Mouse (Mus musculus): ENCODE measurements at regions not wholly inside any gene's neighbourhood (a gene's known extent, or its start where the extent isn't known, plus 50 kb on each side); places are given as distances from the start of the nearest gene placed in this dataset.

DNA sequence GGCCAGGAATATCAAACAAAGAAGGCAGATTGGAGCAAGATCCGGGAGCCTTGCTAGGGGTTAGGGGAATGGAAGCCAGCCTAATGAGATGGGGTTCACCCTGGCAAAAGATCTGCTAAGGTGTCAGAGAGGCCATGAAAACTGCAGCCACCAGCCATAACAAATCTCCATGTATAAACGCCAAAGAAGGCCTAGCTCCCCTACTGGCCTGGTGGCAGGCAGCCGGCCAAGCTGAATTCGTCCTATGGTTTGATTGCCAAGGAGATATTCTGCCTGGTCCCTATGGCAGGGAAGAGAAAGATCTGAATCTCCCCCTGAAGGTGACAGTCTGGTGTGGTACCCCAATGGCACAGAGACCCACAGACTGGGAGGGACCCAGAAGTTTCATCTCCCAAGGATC lies 104.8 kb upstream of the E030018B13Rik start:
- DNase-seq (ENCODE audit: low spot score) (no peak), ATAC-seq (no peak)
- H3K9me3 ChIP-seq (ENCODE audit: low read length), result no peaks in the 10 kb centered on the region
- no peak for TF ChIP-seq CTCF (IDR thresholded peaks at IDR 0.05)
- WGBS, result 82% methylated on average over 4 of the region's 4 CpGs
- peaks cover under 1% of the 10 kb centered on the region; the same call in 1 of the 2 replicates for H3K4me1 ChIP-seq (ENCODE audit: insufficient read depth, low read depth, low read length)
- H3K4me3 ChIP-seq (ENCODE audit: low read depth, low read length), result no peak overlapping the region
- H3K9ac ChIP-seq (replicated peaks; ENCODE audit: low read depth), result no peak overlapping the region
- H3K27ac ChIP-seq (ENCODE audit: low read length), result no peak overlapping the region
- H3K27me3 ChIP-seq (replicated peaks; ENCODE audit: insufficient read depth, low read length), result no peaks in the 10 kb centered on the region
- no peak overlapping the region for H3K4me2 ChIP-seq (replicated peaks; ENCODE audit: low read depth, low read length)
- H3K36me3 ChIP-seq (ENCODE audit: insufficient read depth, low read length), result no peaks in the 10 kb centered on the region

DNA sequence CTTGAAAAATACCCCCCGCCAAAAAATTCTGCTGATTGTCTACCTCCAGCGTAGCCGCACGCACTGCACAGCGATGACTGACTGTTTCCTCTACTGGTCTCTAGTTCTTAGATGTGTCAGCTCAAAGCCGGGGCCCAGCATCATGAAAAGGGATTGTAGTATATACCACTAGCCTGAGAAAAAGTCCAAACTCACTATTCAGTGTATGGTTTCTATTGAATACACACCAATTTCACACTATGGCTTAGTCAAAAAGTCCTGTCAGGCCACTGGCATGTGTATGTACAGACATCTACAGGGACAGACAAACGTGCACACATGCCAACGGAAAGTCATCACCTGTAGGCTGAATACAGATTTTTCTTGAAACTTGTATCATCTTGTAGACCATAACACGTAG lies 101.1 kb upstream of the E030018B13Rik start:
- no peak overlapping the region for H3K9ac ChIP-seq (replicated peaks; ENCODE audit: low read depth)
- H3K36me3 ChIP-seq (ENCODE audit: insufficient read depth, low read length), result no peaks in the 10 kb centered on the region
- H3K4me2 ChIP-seq (replicated peaks; ENCODE audit: low read depth, low read length), result no peak overlapping the region
- H3K27ac ChIP-seq (ENCODE audit: low read length), result peak overlapping the region; percentile 85
- no peak overlapping the region for H3K4me3 ChIP-seq (ENCODE audit: low read depth, low read length)
- no peaks in the 10 kb centered on the region for H3K9me3 ChIP-seq (ENCODE audit: low read length)
- no peak for TF ChIP-seq CTCF (IDR thresholded peaks at IDR 0.05)
- TF ChIP-seq EP300 (IDR thresholded peaks at IDR 0.05), result no peak
- no peaks in the 10 kb centered on the region for H3K27me3 ChIP-seq (replicated peaks; ENCODE audit: insufficient read depth, low read length)
- ATAC-seq (no peak), DNase-seq (ENCODE audit: low spot score) (no peak)
- WGBS, result 83% methylated on average over 9 of the region's 9 CpGs
- H3K4me1 ChIP-seq (ENCODE audit: insufficient read depth, low read depth, low read length), result peaks cover 5% of the 10 kb centered on the region; the same call in 1 of the 2 replicates

DNA sequence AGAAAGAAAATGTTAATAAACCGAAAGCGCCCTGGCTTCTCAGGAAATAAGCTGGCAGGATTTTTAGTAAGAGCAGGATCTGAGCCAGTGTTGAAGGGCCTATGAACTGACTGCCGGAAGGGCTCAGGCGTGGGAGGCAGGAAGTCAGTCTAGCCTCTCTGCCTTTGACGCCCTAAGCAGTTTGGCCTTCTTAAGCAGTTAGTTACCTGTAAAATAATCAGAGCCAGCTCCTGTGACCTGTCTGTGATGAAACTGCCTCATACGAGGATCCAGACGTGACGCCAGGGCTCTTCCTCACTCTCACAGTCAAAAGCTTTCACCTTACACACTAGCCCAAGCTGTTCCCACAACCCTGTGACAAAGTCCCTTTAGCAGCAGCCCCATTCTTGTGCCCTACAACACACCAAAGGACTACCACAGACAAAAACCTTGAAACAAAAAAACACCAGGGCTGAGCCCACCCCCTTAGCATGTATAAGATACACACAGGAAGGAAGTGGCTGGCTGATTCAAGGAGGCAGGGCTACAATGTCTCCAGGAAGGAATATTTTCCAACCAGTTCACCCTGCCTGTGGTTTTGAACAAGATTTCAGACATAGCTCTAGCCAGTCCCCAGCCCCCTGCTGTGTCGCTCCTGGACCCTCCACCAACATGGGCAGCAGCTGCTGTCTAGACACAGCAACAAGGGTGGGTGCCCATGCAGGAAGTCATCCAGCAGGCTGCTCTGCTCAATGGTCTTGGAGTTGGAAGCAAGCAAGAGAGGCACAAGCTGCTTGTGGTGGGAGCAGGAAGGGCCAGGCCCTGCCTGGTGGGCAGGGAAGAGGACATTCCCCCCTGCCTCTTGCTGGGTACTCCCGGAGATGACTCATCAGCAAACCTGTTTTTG lies 100.4 kb upstream of the E030018B13Rik start:
- Histone ChIP-seq H3K27me3 (replicated peaks; ENCODE audit: insufficient read depth, low read length) (no peaks in the 10 kb centered on the region), H3K9ac (replicated peaks; ENCODE audit: low read depth) (no peak overlapping the region), H3K4me3 (ENCODE audit: low read depth, low read length) (no peak overlapping the region), H3K27ac (ENCODE audit: low read length) (peak overlapping the region; percentile 85), H3K36me3 (ENCODE audit: insufficient read depth, low read length) (no peaks in the 10 kb centered on the region), H3K4me2 (replicated peaks; ENCODE audit: low read depth, low read length) (no peak overlapping the region), H3K9me3 (ENCODE audit: low read length) (no peaks in the 10 kb centered on the region), H3K4me1 (ENCODE audit: insufficient read depth, low read depth, low read length) (peaks cover 5% of the 10 kb centered on the region; the same call in 1 of the 2 replicates)
- WGBS, result 47% methylated on average over 10 of the region's 10 CpGs
- ATAC-seq (peak; percentile 87), DNase-seq (ENCODE audit: low spot score) (peak; percentile 60)
- TF ChIP-seq CTCF (IDR thresholded peaks at IDR 0.05) (0 out of 2 replicates have a peak, but pooled peaks have one; percentile 2), EP300 (IDR thresholded peaks at IDR 0.05) (peak; percentile 72)

DNA sequence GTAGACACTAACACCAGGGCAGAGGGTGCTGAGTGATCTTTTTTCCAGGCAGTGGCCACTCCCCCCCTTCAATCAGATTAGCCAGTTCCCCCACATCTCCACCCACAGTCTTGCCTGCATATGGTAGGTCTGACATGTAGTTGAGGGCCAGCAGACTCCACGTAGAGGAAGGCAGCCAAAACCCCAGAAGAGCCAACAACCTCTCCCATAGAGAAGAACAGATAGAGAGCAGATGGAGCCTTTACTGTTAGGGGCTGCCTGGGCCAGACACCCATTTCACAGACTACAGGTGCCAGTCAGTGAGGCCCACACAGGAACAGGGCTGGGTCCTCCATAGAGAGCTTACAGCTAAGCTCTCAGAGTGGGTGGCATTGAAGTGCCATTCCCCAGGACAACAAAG lies 99.2 kb upstream of the E030018B13Rik start:
- ATAC-seq (no peak), DNase-seq (ENCODE audit: low spot score) (no peak)
- Histone ChIP-seq H3K4me3 (ENCODE audit: low read depth, low read length) (no peak overlapping the region), H3K4me2 (replicated peaks; ENCODE audit: low read depth, low read length) (no peak overlapping the region), H3K9ac (replicated peaks; ENCODE audit: low read depth) (no peak overlapping the region), H3K9me3 (ENCODE audit: low read length) (no peaks in the 10 kb centered on the region), H3K4me1 (ENCODE audit: insufficient read depth, low read depth, low read length) (peaks cover 5% of the 10 kb centered on the region; the same call in 1 of the 2 replicates), H3K27ac (ENCODE audit: low read length) (peak overlapping the region; percentile 85), H3K36me3 (ENCODE audit: insufficient read depth, low read length) (no peaks in the 10 kb centered on the region), H3K27me3 (replicated peaks; ENCODE audit: insufficient read depth, low read length) (no peaks in the 10 kb centered on the region)
- TF ChIP-seq CTCF (IDR thresholded peaks at IDR 0.05), result no peak
- no peak for TF ChIP-seq EP300 (IDR thresholded peaks at IDR 0.05)
- 85% methylated on average over 1 of the region's 1 CpGs for WGBS

DNA sequence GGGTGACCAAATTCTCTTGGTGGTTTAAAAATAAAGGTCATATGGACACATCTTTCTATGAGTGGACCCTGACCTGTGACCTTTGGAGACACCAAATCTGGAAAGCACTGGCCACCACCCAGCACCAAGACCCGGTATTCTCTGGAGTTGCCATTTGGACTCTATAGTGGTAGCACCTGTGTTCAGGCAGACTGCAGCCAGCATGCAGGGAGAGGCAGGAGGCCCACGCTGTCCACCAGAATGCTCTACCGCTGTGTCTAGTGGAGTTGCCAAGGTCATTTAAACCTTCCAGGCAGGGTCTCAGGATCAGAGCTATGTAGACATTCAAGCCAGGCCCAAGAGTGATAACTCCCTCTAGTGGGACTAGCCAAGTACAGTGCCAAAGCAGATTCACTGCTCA lies 98.6 kb upstream of the E030018B13Rik start:
- H3K4me1 ChIP-seq (ENCODE audit: insufficient read depth, low read depth, low read length), result peaks cover 5% of the 10 kb centered on the region; the same call in 1 of the 2 replicates
- no peak overlapping the region for H3K4me2 ChIP-seq (replicated peaks; ENCODE audit: low read depth, low read length)
- no peak overlapping the region for H3K4me3 ChIP-seq (ENCODE audit: low read depth, low read length)
- WGBS, result 90% methylated on average over 3 of the region's 3 CpGs
- H3K36me3 ChIP-seq (ENCODE audit: insufficient read depth, low read length), result no peaks in the 10 kb centered on the region
- DNase-seq (ENCODE audit: low spot score), result no peak
- TF ChIP-seq EP300 (IDR thresholded peaks at IDR 0.05), result no peak
- no peak; the same call in 1 of the 2 replicates for TF ChIP-seq CTCF (IDR thresholded peaks at IDR 0.05)
- H3K9ac ChIP-seq (replicated peaks; ENCODE audit: low read depth), result no peak overlapping the region
- no peak overlapping the region for H3K27ac ChIP-seq (ENCODE audit: low read length)
- no peak for ATAC-seq
- no peaks in the 10 kb centered on the region for H3K9me3 ChIP-seq (ENCODE audit: low read length)
- H3K27me3 ChIP-seq (replicated peaks; ENCODE audit: insufficient read depth, low read length), result no peaks in the 10 kb centered on the region

DNA sequence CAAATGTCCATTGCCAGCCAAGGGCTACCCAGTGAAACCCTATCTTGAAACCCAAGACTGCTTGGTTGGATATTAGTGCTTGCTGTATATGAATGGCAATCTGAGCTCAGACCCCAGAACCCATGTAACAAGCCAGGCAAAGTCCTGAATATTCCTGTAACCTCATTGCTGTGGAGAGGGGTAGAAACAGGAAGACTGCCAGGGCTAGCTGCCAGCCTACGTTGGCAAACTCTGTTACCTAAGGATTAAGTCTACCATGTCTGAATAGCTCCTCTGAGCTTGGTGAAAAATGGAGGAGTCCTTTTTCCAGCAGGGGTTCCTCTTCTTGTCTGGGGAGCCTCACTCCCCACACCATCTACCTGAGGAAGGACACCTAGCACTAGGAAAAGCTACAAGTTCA lies 96.4 kb upstream of the E030018B13Rik start:
- H3K27me3 ChIP-seq (replicated peaks; ENCODE audit: insufficient read depth, low read length), result no peaks in the 10 kb centered on the region
- H3K9me3 ChIP-seq (ENCODE audit: low read length), result no peaks in the 10 kb centered on the region
- TF ChIP-seq CTCF (IDR thresholded peaks at IDR 0.05) (no peak), EP300 (IDR thresholded peaks at IDR 0.05) (no peak)
- no peak for DNase-seq (ENCODE audit: low spot score)
- no peak overlapping the region for H3K27ac ChIP-seq (ENCODE audit: low read length)
- H3K4me2 ChIP-seq (replicated peaks; ENCODE audit: low read depth, low read length), result no peak overlapping the region
- ATAC-seq, result no peak
- H3K9ac ChIP-seq (replicated peaks; ENCODE audit: low read depth), result no peak overlapping the region
- H3K4me3 ChIP-seq (ENCODE audit: low read depth, low read length), result no peak overlapping the region
- peaks cover 5% of the 10 kb centered on the region; the same call in 1 of the 2 replicates for H3K4me1 ChIP-seq (ENCODE audit: insufficient read depth, low read depth, low read length)
- no peaks in the 10 kb centered on the region for H3K36me3 ChIP-seq (ENCODE audit: insufficient read depth, low read length)
- WGBS, result 35% methylated on average over 1 of the region's 1 CpGs

Data from lung, postnatal 0 days (tissue).